Mouse (Mus musculus) hindbrain, embryonic 14.5 days (tissue): ENCODE measurements around the gene Rpl3. TPM values are rescaled to one million over a fixed set of nuclear protein-coding genes. Genes with fewer than 3 reads are reported as not detected.

Experiments
- microRNA-seq: library from miRNA; unstranded; fragments of <30 nt; microRNA quantifications from one replicate; pipeline ENCODE4, GENCODE M21; 2016
- polyA plus RNA-seq: library from polyadenylated mRNA; unstranded; fragments of >200 nt; fragmentation: Nextera tagmentation; extraction: Ambion mirVana; gene quantifications from 2 replicates; pipeline ENCODE4 v1.2.1, GENCODE M21; 2014

The Rpl3 gene
- polyA plus RNA-seq, 1 experiment from 2014 or later: 734 TPM

Small RNAs within 50 kb of the gene (microRNA-seq; reads per million reads assigned to microRNA genes)
- 26.0 reads per million, percentile 37 among the genes with 10 or more reads in this experiment for gene Snord43

Other genes starting within 250 kb of the Rpl3 start
- gene Apobec3, start 200.2 kb downstream of the Rpl3 start, polyA plus RNA-seq: 4.9 and 5.1 TPM in 2 replicates
- 3.2 and 4.0 TPM in 2 replicates for gene Cbx7, start 120.7 kb downstream of the Rpl3 start, polyA plus RNA-seq
- 7.3 and 7.5 TPM in 2 replicates for gene Pdgfb, start 76.9 kb downstream of the Rpl3 start, polyA plus RNA-seq
- gene Syngr1, start 534 bp downstream of the Rpl3 start, polyA plus RNA-seq: 37.0 and 38.7 TPM in 2 replicates
- 32.2 and 36.1 TPM in 2 replicates for gene Tab1, start 41.3 kb upstream of the Rpl3 start, polyA plus RNA-seq
- gene Mgat3, start 81.9 kb upstream of the Rpl3 start, polyA plus RNA-seq: 22.3 and 24.5 TPM in 2 replicates
- gene Mief1, start 142.2 kb upstream of the Rpl3 start, polyA plus RNA-seq: 36.4 and 38.6 TPM in 2 replicates
- gene AC140267.1, start 144.0 kb upstream of the Rpl3 start, polyA plus RNA-seq: not detected in 2 replicates
- gene Atf4, start 163.3 kb upstream of the Rpl3 start, polyA plus RNA-seq: 102 and 115 TPM in 2 replicates
- 75.0 and 83.7 TPM in 2 replicates for gene Rps19bp1, start 172.4 kb upstream of the Rpl3 start, polyA plus RNA-seq
- gene Cacna1i, start 195.4 kb upstream of the Rpl3 start, polyA plus RNA-seq: 0.80 and 0.86 TPM in 2 replicates